Mouse (Mus musculus) testis, adult 2 months (tissue): ENCODE measurements around the gene Myo1h.

ENCODE experiments used
- CTCF ChIP-seq: fragments of 200-500 bp; IDR thresholded peaks from 2 replicates; pipeline ENCODE4 v1.5.1; 2012; ENCODE audit warnings: low read depth, mild to moderate bottlenecking, inconsistent platforms, low read length, moderate library complexity; ENCODE audit not compliant: control insufficient read depth, insufficient read depth, insufficient replicate concordance
- POLR2A ChIP-seq: fragments of 200-500 bp; IDR thresholded peaks from 2 replicates; pipeline ENCODE4 v1.6.1; 2012; ENCODE audit warnings: low read depth, mild to moderate bottlenecking, inconsistent platforms, low read length, moderate library complexity; ENCODE audit not compliant: control insufficient read depth

GRCm38 (mm10) chr5:114412361-114412998, 123.5 kb downstream of the Myo1h start:
- TF ChIP-seq POLR2A, result no peak
- no peak for TF ChIP-seq CTCF
